Mouse (Mus musculus) cortical plate, adult 2 months (tissue): ENCODE results near the gene Brms1.

Experiments used
- CTCF ChIP-seq: fragments of 200-500 bp; IDR thresholded peaks from 2 replicates; pipeline ENCODE4 v1.5.1; 2011; ENCODE audit warnings: mild to moderate bottlenecking, control low read depth, low read length; ENCODE audit not compliant: insufficient read depth; ENCODE audit errors: extremely low read depth
- POLR2A ChIP-seq: fragments of 200-500 bp; IDR thresholded peaks from 2 replicates; pipeline ENCODE4 v1.6.1; 2011; ENCODE audit warnings: mild to moderate bottlenecking, low read length, control low read depth; ENCODE audit not compliant: insufficient read depth; ENCODE audit errors: extremely low read depth

DNA sequence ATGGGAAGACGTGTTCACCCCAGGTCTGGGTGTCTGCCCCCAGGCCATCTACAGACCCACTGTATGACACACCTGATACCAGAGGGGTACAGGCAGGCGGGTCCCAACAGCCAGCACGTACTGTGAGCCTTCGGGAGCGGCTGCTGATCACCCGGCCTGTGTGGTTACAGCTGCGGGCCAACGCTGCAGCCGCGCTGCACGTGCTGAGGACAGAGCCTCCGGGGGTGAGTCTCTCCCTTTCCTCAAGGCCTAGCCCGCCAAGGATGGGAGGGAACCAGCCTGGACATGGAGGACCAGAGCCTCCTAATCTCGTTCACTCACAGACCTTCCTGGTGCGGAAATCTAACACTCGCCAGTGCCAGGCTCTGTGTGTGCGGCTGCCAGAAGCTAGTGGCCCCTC is 9.9 kb downstream of the Brms1 start:
- no peak for TF ChIP-seq CTCF
- TF ChIP-seq POLR2A = no peak
